Mouse (Mus musculus) neural tube, embryonic 13.5 days (tissue): ENCODE results near the gene Hic1. TPM values are rescaled to one million over a fixed set of nuclear protein-coding genes. Genes with fewer than 3 reads are reported as not detected.
"Not testable (repeated sequence)": the region's sequence is repeated elsewhere in the genome, so short reads cannot be mapped to it uniquely, and the experiment has no call there.

Source experiments
- ATAC-seq: fragments of 200-750 bp; cut with Nextera tagmentation; 2 replicates; pipeline ENCODE4 v1.8.0; 2017; ENCODE audit warnings: low read depth, mild to moderate bottlenecking, moderate TSS enrichment, moderate library complexity
- H3K27ac ChIP-seq: fragments of 300-500 bp; sonication (generic); replicated peaks from 2 replicates; pipeline ENCODE4 v1.5.1; 2015; ENCODE audit warnings: moderate library complexity, mild to moderate bottlenecking, inconsistent platforms
- H3K27me3 ChIP-seq: fragments of 300-500 bp; sonication (generic); 2 replicates; pipeline ENCODE4 v1.6.1; 2015; ENCODE audit warnings: mild to moderate bottlenecking, inconsistent platforms
- H3K36me3 ChIP-seq: fragments of 300-500 bp; sonication (generic); 2 replicates; pipeline ENCODE4 v1.6.1; 2015; ENCODE audit warnings: mild to moderate bottlenecking, inconsistent platforms
- H3K4me1 ChIP-seq: fragments of 300-500 bp; sonication (generic); replicated peaks from 2 replicates; pipeline ENCODE4 v1.6.1; 2015; ENCODE audit warnings: inconsistent platforms
- H3K4me2 ChIP-seq: fragments of 300-500 bp; sonication (generic); 2 replicates; pipeline ENCODE4 v1.6.1; 2015; ENCODE audit warnings: inconsistent platforms, mild to moderate bottlenecking, moderate library complexity
- H3K4me3 ChIP-seq: fragments of 300-500 bp; sonication (generic); 2 replicates; pipeline ENCODE4 v1.5.1; 2015; ENCODE audit warnings: mild to moderate bottlenecking, inconsistent platforms
- H3K9ac ChIP-seq: fragments of 300-500 bp; sonication (generic); 2 replicates; pipeline ENCODE4 v1.6.1; 2015; ENCODE audit warnings: moderate library complexity, mild to moderate bottlenecking, inconsistent platforms
- H3K9me3 ChIP-seq: fragments of 300-500 bp; sonication (generic); 2 replicates; pipeline ENCODE4 v1.6.1; 2016; ENCODE audit warnings: inconsistent platforms
- WGBS: fragments of 180-500 bp; shearing (Covaris S2); methylation state at CpG from one replicate; pipeline ENCODE4 v1.1.7; 2015; 5-methylcytosine and 5-hydroxymethylcytosine counted together
- polyA plus RNA-seq: library from polyadenylated mRNA; unstranded; fragments of >200 nt; fragmentation: Nextera tagmentation; extraction: Ambion mirVana; gene quantifications from 2 replicates; pipeline ENCODE4 v1.2.1, GENCODE M21; 2015

Gene Hic1
- polyA plus RNA-seq, 1 experiment from 2014 or later: 7.4 TPM

GRCm38 (mm10) chr11:75190905-75191441, 21.7 kb upstream of the Hic1 start, which contains the start of gene Dph1:
TSS of gene Dph1 (minus strand) at chr11:75191241.
- Histone ChIP-seq H3K4me2 (peak within 1 kb of the TSS; percentile 82), H3K27me3 (peaks cover 51% of the 10 kb centered on the region), H3K36me3 (no peaks in the 10 kb centered on the region), H3K9ac (peak within 1 kb of the TSS; percentile 74), H3K27ac (peak within 1 kb of the TSS; percentile 50), H3K9me3 (no peaks in the 10 kb centered on the region), H3K4me3 (peak within 1 kb of the TSS; percentile 72), H3K4me1 (peaks cover 56% of the 10 kb centered on the region)
- 50% methylated on average over 5 of the region's 5 CpGs for WGBS
- no peak for ATAC-seq

- H3K4me3 ChIP-seq: peak overlapping the region; percentile 72
- peak overlapping the region; percentile 50 for H3K27ac ChIP-seq
- 1% methylated on average over 24 of the region's 24 CpGs for WGBS
- peaks cover 44% of the 10 kb centered on the region for H3K27me3 ChIP-seq
- peaks cover 56% of the 10 kb centered on the region for H3K4me1 ChIP-seq
- peak overlapping the region; percentile 74 for H3K9ac ChIP-seq
- H3K9me3 ChIP-seq: no peaks in the 10 kb centered on the region
- peak; percentile 66 for ATAC-seq
- H3K4me2 ChIP-seq: peak overlapping the region; percentile 82
- no peaks in the 10 kb centered on the region for H3K36me3 ChIP-seq
Measured at GRCm38 (mm10) chr11:75190371-75190724, 21.0 kb upstream of the Hic1 start.

- peak overlapping the region; percentile 72 for H3K4me3 ChIP-seq
- H3K9me3 ChIP-seq: no peaks in the 10 kb centered on the region
- peaks cover 56% of the 10 kb centered on the region for H3K4me1 ChIP-seq
- H3K36me3 ChIP-seq: no peaks in the 10 kb centered on the region
- H3K9ac ChIP-seq: peak overlapping the region; percentile 74
- no peak overlapping the region for H3K27ac ChIP-seq
- H3K27me3 ChIP-seq: peaks cover 39% of the 10 kb centered on the region
- H3K4me2 ChIP-seq: peak overlapping the region; percentile 82
- ATAC-seq: peak; percentile 21; the same call in 1 of the 2 replicates
- WGBS: under 1% methylated on average over 22 of the region's 22 CpGs
Measured at GRCm38 (mm10) chr11:75189713-75190370, 20.5 kb upstream of the Hic1 start.

- ATAC-seq: no peak
- Histone ChIP-seq H3K9me3 (no peaks in the 10 kb centered on the region), H3K36me3 (peaks cover 16% of the 10 kb centered on the region; the same call in 1 of the 2 replicates), H3K4me3 (no peak overlapping the region), H3K27me3 (no peaks in the 10 kb centered on the region), H3K4me1 (peaks cover 54% of the 10 kb centered on the region), H3K27ac (peak overlapping the region; percentile 67), H3K4me2 (no peak overlapping the region), H3K9ac (peak overlapping the region; percentile 34; the same call in 1 of the 2 replicates)
- WGBS: 58% methylated on average over 1 of the region's 2 CpGs
Measured at GRCm38 (mm10) chr11:75184986-75185385, 15.7 kb upstream of the Hic1 start.

- WGBS: 85% methylated on average over 5 of the region's 5 CpGs
- Histone ChIP-seq H3K9me3 (no peaks in the 10 kb centered on the region), H3K4me3 (no peak overlapping the region), H3K27me3 (no peaks in the 10 kb centered on the region), H3K4me2 (no peak overlapping the region), H3K27ac (peak overlapping the region; percentile 67), H3K9ac (peak overlapping the region; percentile 34; the same call in 1 of the 2 replicates), H3K36me3 (peaks cover 16% of the 10 kb centered on the region; the same call in 1 of the 2 replicates), H3K4me1 (peaks cover 51% of the 10 kb centered on the region)
- ATAC-seq: no peak
Measured at GRCm38 (mm10) chr11:75184573-75184972, 15.3 kb upstream of the Hic1 start.

GRCm38 (mm10) chr11:75183917-75184570, 14.7 kb upstream of the Hic1 start:
- 82% methylated on average over 2 of the region's 2 CpGs for WGBS
- Histone ChIP-seq H3K27ac (peak overlapping the region; percentile 67), H3K4me3 (no peak overlapping the region), H3K4me1 (peaks cover 51% of the 10 kb centered on the region), H3K36me3 (peaks cover 16% of the 10 kb centered on the region; the same call in 1 of the 2 replicates), H3K9me3 (no peaks in the 10 kb centered on the region), H3K9ac (0 out of 2 replicates have a peak overlapping the region, but pooled peaks have one; percentile 34), H3K4me2 (no peak overlapping the region), H3K27me3 (no peaks in the 10 kb centered on the region)
- ATAC-seq: no peak

GRCm38 (mm10) chr11:75178672-75179208, 9.4 kb upstream of the Hic1 start, which contains the start of gene Ovca2:
TSS of gene Ovca2 (minus strand) at chr11:75178835.
- Histone ChIP-seq H3K36me3 (peaks cover 36% of the 10 kb centered on the region), H3K9ac (peak within 1 kb of the TSS; percentile 87), H3K27ac (peak within 1 kb of the TSS; percentile 90), H3K4me1 (peaks cover 42% of the 10 kb centered on the region), H3K27me3 (peaks cover 8% of the 10 kb centered on the region), H3K4me3 (peak within 1 kb of the TSS; percentile 82), H3K9me3 (no peaks in the 10 kb centered on the region), H3K4me2 (peak within 1 kb of the TSS; percentile 98)
- ATAC-seq: peak; percentile 95
- WGBS: under 1% methylated on average over 33 of the region's 33 CpGs

GRCm38 (mm10) chr11:75178011-75178410, 8.7 kb upstream of the Hic1 start:
- peaks cover 36% of the 10 kb centered on the region for H3K36me3 ChIP-seq
- peaks cover 8% of the 10 kb centered on the region for H3K27me3 ChIP-seq
- no peak for ATAC-seq
- H3K4me3 ChIP-seq: peak overlapping the region; percentile 82
- no peaks in the 10 kb centered on the region for H3K9me3 ChIP-seq
- 50% methylated on average over 12 of the region's 12 CpGs for WGBS
- peak overlapping the region; percentile 90 for H3K27ac ChIP-seq
- peak overlapping the region; percentile 98 for H3K4me2 ChIP-seq
- peak overlapping the region; percentile 87 for H3K9ac ChIP-seq
- H3K4me1 ChIP-seq: peaks cover 38% of the 10 kb centered on the region

GRCm38 (mm10) chr11:75174574-75174973, 5.3 kb upstream of the Hic1 start:
- Histone ChIP-seq H3K4me1 (peaks cover 59% of the 10 kb centered on the region), H3K27me3 (peaks cover 34% of the 10 kb centered on the region), H3K4me2 (peak overlapping the region; percentile 91; the same call in 1 of the 2 replicates)

GRCm38 (mm10) chr11:75173799-75174165, 4.5 kb upstream of the Hic1 start:
- Histone ChIP-seq H3K27ac (peak overlapping the region; percentile 89), H3K4me1 (peaks cover 61% of the 10 kb centered on the region), H3K4me3 (peak overlapping the region; percentile 69), H3K9ac (peak overlapping the region; percentile 74), H3K9me3 (no peaks in the 10 kb centered on the region), H3K4me2 (peak overlapping the region; percentile 91), H3K36me3 (peaks cover 20% of the 10 kb centered on the region), H3K27me3 (peaks cover 42% of the 10 kb centered on the region)
- 3% methylated on average over 15 of the region's 15 CpGs for WGBS
- ATAC-seq: no peak

More at GRCm38 (mm10) chr11:75174574-75174973, 5.3 kb upstream of the Hic1 start:
- not testable (repeated sequence) for H3K4me3 ChIP-seq, H3K9ac ChIP-seq, H3K9me3 ChIP-seq, ATAC-seq, H3K27ac ChIP-seq
- 66% methylated on average over 6 of the region's 6 CpGs for WGBS
- peaks cover 20% of the 10 kb centered on the region for H3K36me3 ChIP-seq

GRCm38 (mm10) chr11:75173095-75173798, 3.9 kb upstream of the Hic1 start:
- H3K27ac ChIP-seq: peak overlapping the region; percentile 89
- WGBS: under 1% methylated on average over 61 of the region's 71 CpGs

More at GRCm38 (mm10) chr11:75173095-75173798, 3.9 kb upstream of the Hic1 start:
- Histone ChIP-seq H3K27me3 (peaks cover 48% of the 10 kb centered on the region), H3K9ac (peak overlapping the region; percentile 74), H3K36me3 (peaks cover 20% of the 10 kb centered on the region), H3K9me3 (no peaks in the 10 kb centered on the region), H3K4me1 (peaks cover 65% of the 10 kb centered on the region), H3K4me3 (peak overlapping the region; percentile 69), H3K4me2 (peak overlapping the region; percentile 91)
- peak; percentile 61 for ATAC-seq
